Mouse (Mus musculus) C2C12 (cell line): ENCODE data around the gene Cntn4. TPM values are rescaled to one million over a fixed set of nuclear protein-coding genes. Genes with fewer than 3 reads are reported as not detected.

Experiments used
- H3K27me3 ChIP-seq: one replicate; pipeline ENCODE4 v1.6.1; 2011; ENCODE audit not compliant: control insufficient read depth, insufficient read depth, insufficient read length
- H3K36me3 ChIP-seq: one replicate; pipeline ENCODE4 v1.6.1; 2011; ENCODE audit not compliant: control insufficient read depth, insufficient read depth
- H3K4me3 ChIP-seq: one replicate; pipeline ENCODE4 v1.5.1; 2011; ENCODE audit warnings: mild to moderate bottlenecking, control low read depth; ENCODE audit not compliant: poor library complexity, insufficient read depth, severe bottlenecking
- H3K79me2 ChIP-seq: one replicate; pipeline ENCODE4 v1.6.1; 2011; ENCODE audit not compliant: control insufficient read depth, insufficient read depth
- H3K79me3 ChIP-seq: one replicate; pipeline ENCODE4 v1.6.1; 2011; ENCODE audit warnings: low read depth, control low read depth
- H3ac ChIP-seq: one replicate; pipeline ENCODE3; 2011; ENCODE audit warnings: low read depth; ENCODE audit not compliant: control insufficient read depth, insufficient read length
- CEBPB ChIP-seq: IDR thresholded peaks from one replicate; pipeline ENCODE4 v1.6.1; 2011; ENCODE audit warnings: low read depth, mild to moderate bottlenecking, control low read depth, moderate library complexity
- CTCF ChIP-seq: IDR thresholded peaks from one replicate; pipeline ENCODE4 v1.5.1; 2011; ENCODE audit not compliant: control insufficient read depth, insufficient read depth, insufficient read length
- FOSL1 ChIP-seq: IDR thresholded peaks from one replicate; pipeline ENCODE4 v1.8.0; 2011; ENCODE audit warnings: mild to moderate bottlenecking, low read length; ENCODE audit not compliant: poor library complexity, insufficient read depth, severe bottlenecking
- MAX ChIP-seq: IDR thresholded peaks from one replicate; pipeline ENCODE4 v1.6.1; 2011; ENCODE audit warnings: mild to moderate bottlenecking, control low read depth
- MYOD1 ChIP-seq: IDR thresholded peaks from one replicate; pipeline ENCODE4 v1.6.1; 2011; ENCODE audit warnings: low read depth; ENCODE audit not compliant: control insufficient read depth, insufficient read length
- MYOG ChIP-seq: IDR thresholded peaks from one replicate; pipeline ENCODE4 v1.6.1; 2011; ENCODE audit not compliant: control insufficient read depth, insufficient read length; ENCODE audit errors: extremely low read depth
- USF1 ChIP-seq: IDR thresholded peaks from one replicate; pipeline ENCODE4 v1.6.1; 2011; ENCODE audit warnings: low read depth, mild to moderate bottlenecking, control low read depth, moderate library complexity
- long read RNA-seq, 2 experiments: library from polyadenylated mRNA; unstranded; transcript quantifications; one replicate each; pipeline ENCODE4 v2.0.0; 2019 to 2020
- polyA plus RNA-seq: library from polyadenylated mRNA; unstranded; fragments of >200 nt; fragmentation: generic; extraction: Trizol; gene quantifications from one replicate; pipeline ENCODE4 v1.2.1, GENCODE M21; 2012; ENCODE audit warnings: missing spikeins

The Cntn4 gene
- polyA plus RNA-seq: not detected
- long read RNA-seq, experiment 1: 0 reads
- long read RNA-seq, experiment 2: 0 reads

DNA sequence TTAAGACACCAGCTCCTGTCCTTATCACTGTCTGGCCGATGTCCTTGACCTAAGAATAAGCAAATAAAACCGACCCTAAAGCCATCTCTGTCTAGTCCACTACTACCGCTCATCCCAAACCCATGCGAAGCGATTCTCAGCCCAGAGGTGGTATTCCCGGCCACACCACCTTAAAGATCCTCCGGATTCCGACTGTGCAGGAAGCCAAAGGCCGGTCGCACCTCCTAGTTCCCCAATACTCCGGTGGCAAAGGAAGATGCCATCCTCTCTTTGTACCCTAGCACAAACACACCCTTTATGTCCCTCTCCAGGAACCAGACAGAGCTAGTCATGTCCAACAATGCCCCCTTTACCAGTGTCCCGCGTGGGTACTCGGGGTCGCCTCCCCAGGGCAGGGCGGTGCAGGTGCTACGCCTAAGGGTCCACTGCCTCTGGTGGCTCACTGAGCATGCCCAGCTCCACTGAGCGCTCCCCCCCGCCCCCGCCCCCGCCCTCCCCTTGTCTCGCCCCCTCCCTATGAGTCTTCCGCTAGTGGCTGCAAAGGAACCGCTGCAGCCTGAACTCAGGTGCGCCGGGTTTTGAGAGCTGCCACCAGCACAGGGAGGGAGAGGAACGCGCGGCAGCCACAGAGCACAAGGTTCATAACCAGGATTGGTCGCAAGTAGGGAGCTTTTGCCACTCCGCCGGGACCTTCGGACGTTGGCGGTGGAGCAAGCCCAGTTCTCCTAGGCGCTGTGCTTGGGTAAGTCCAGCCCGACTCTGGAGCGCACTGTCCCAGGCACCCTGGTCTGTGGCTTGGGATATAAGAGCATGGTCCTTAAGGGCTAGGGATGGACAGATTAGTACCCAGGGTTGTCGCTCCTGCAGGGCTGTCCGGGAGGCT is at the start of gene Cntn4:
TSS of gene Cntn4 (plus strand) at position 512 of the 883 bp plus-strand sequence.
- H3K4me3 ChIP-seq: no peak within 1 kb of the TSS
- no peaks in the 10 kb centered on the region for H3K27me3 ChIP-seq
- no peak within 1 kb of the TSS for H3ac ChIP-seq
- TF ChIP-seq FOSL1 (no peak), MYOG (no peak), MYOD1 (no peak), MAX (no peak), USF1 (no peak), CTCF (no peak), CEBPB (no peak)
- no peaks in the 10 kb centered on the region for H3K79me2 ChIP-seq
- H3K36me3 ChIP-seq: no peaks in the 10 kb centered on the region
- no peaks in the 10 kb centered on the region for H3K79me3 ChIP-seq

DNA sequence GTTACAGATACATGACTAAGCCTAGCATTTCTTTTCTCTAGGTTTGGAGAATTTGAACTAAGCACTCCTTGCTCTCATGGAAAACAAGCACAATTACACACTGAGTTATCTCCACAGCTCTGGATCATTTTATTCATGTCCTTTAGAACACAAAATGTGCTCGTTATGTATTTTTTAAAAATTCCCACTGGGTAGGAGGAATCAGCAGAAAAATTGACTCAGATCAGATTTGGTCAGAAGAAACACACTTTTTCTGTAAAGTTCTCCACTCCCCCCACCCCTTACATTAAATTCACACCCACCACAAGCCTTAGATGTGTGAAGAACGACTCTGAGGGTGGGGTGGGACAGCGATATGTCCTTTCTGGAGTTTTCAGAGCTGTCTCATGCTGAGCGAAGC is 3.2 kb upstream of the Cntn4 start:
- no peak overlapping the region for H3K4me3 ChIP-seq
- no peak overlapping the region for H3ac ChIP-seq
- H3K36me3 ChIP-seq: no peaks in the 10 kb centered on the region
- H3K79me3 ChIP-seq: no peaks in the 10 kb centered on the region
- TF ChIP-seq MYOD1: no peak
- no peaks in the 10 kb centered on the region for H3K79me2 ChIP-seq
- no peaks in the 10 kb centered on the region for H3K27me3 ChIP-seq

DNA sequence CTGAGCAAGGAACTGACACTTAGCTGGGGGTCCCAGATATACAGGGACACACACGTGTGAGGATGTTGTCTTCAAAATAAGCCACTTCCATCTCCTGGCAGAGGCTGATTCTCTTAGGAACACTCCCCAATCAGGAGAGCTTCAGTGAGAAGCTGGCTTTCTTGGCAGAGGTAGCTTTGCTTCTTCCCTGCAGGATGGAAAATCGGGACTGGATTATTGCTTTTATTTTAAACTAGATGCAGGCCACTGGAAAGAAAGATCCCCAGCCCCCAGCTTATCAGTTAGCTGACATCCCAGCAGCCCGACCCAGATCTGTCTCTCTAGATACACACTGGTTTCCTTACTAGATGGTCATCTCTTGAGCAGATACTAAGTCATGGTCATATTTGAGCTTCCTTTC is 2.4 kb upstream of the Cntn4 start:
- no peaks in the 10 kb centered on the region for H3K36me3 ChIP-seq
- no peak overlapping the region for H3ac ChIP-seq
- no peaks in the 10 kb centered on the region for H3K79me3 ChIP-seq
- no peaks in the 10 kb centered on the region for H3K79me2 ChIP-seq
- no peak for TF ChIP-seq MAX
- no peak overlapping the region for H3K4me3 ChIP-seq
- H3K27me3 ChIP-seq: no peaks in the 10 kb centered on the region

DNA sequence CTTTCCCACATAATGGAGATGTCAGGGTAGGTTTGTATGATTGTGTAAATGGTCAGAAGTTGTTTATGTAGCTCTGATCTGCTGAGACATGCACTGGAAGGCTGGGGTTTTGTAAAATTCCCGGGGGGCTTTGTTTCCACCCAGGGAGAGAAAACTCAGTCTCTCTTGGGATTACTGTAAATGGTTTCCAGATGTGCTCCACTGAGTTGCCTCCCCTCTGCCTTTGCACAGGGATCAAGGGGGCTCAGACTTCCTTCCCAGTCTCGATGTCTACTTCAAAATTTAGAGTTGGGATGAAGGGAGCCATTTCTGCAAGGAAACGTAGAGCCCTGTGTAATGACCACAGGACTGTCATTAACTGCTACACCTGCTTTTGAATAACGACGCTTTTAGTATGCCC is 823 bp upstream of the Cntn4 start:
- Histone ChIP-seq H3K4me3 (no peak overlapping the region), H3K27me3 (no peaks in the 10 kb centered on the region), H3K79me3 (no peaks in the 10 kb centered on the region), H3K36me3 (no peaks in the 10 kb centered on the region), H3ac (no peak overlapping the region), H3K79me2 (no peaks in the 10 kb centered on the region)
- TF ChIP-seq CTCF: no peak
- TF ChIP-seq MAX: no peak
- TF ChIP-seq MYOD1: no peak
- no peak for TF ChIP-seq MYOG
- TF ChIP-seq USF1: no peak
- no peak for TF ChIP-seq FOSL1
- no peak for TF ChIP-seq CEBPB

DNA sequence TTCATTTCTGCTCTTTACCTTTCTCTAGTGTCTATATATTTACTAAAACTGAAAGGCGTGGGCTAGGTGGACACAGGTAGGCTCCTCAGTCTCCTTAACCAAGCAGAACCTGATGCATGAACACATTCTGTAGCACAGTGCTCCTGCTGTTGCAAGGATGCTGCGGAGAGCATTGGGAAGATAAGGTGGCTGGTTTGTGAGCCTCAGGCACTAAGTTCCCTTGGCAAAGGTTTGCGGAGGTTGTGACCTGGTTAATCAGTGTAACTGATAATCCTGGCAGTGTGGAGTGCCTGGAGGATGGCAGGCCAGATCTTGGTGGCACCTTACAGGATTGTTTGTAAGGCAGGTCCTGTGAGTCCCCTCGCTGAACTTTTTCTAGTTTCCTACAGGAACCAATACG is 1.3 kb downstream of the Cntn4 start:
- Histone ChIP-seq H3K36me3 (no peaks in the 10 kb centered on the region), H3K4me3 (no peak overlapping the region), H3K79me3 (no peaks in the 10 kb centered on the region), H3ac (no peak overlapping the region), H3K79me2 (no peaks in the 10 kb centered on the region), H3K27me3 (no peaks in the 10 kb centered on the region)
- TF ChIP-seq CTCF: no peak
- TF ChIP-seq USF1: no peak
- no peak for TF ChIP-seq MYOD1
- no peak for TF ChIP-seq MAX
- TF ChIP-seq FOSL1: no peak

DNA sequence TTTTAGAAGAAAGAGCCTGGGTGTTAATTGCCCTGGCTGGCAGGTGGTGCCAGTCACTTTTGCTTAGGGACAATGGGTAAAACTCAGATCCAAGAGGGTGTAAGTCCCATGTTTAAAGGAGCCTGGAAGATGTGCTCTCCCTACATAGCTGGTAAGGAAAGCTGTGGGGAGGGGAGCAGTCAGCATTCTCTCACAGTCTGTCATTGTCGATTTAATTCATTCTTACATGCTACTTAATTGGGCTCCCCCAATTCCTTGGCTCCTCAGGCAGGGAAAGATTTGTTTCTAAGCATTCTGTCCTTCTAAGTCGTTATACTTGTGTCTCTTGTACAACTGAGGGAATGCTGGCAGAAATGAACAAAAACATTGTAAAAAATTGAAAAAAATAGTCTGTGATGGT is 4.0 kb downstream of the Cntn4 start:
- no peak overlapping the region for H3K4me3 ChIP-seq
- H3K27me3 ChIP-seq: no peaks in the 10 kb centered on the region
- TF ChIP-seq CEBPB (no peak), MAX (no peak), MYOD1 (no peak), CTCF (no peak), MYOG (no peak), USF1 (no peak), FOSL1 (no peak)
- no peaks in the 10 kb centered on the region for H3K79me2 ChIP-seq
- no peak overlapping the region for H3ac ChIP-seq
- H3K36me3 ChIP-seq: no peaks in the 10 kb centered on the region
- no peaks in the 10 kb centered on the region for H3K79me3 ChIP-seq
